Mouse (Mus musculus): ENCODE measurements at regions not wholly inside any gene's neighbourhood (a gene's known extent, or its start where the extent isn't known, plus 50 kb on each side); places are given as distances from the start of the nearest gene placed in this dataset.

GRCm38 (mm10) chr12:9355512-9355911 lies 214.4 kb upstream of the Osr1 start:
- intact Hi-C loops (cut with DNase I) = no loop called here
- DNase-seq (ENCODE audit: low spot score) = no peak

GRCm38 (mm10) chr12:9357856-9358255 lies 212.1 kb upstream of the Osr1 start:
- no peak for DNase-seq (ENCODE audit: low spot score)
- intact Hi-C loops (cut with DNase I) = no loop called here

- intact Hi-C loops (cut with DNase I) = no loop called here
- DNase-seq (ENCODE audit: low spot score) = no peak
Observed at GRCm38 (mm10) chr12:9358872-9359271, 211.0 kb upstream of the Osr1 start.

- no peak for DNase-seq (ENCODE audit: low spot score)
- intact Hi-C loops (cut with DNase I) = no loop called here
Observed at GRCm38 (mm10) chr12:9365931-9366330, 204.0 kb upstream of the Osr1 start.

GRCm38 (mm10) chr12:9368682-9369081 lies 201.2 kb upstream of the Osr1 start:
- intact Hi-C loops (cut with DNase I) = no loop called here

GRCm38 (mm10) chr12:9401956-9402355 lies 168.0 kb upstream of the Osr1 start:
- DNase-seq (ENCODE audit: low spot score) = no peak
- intact Hi-C loops (cut with DNase I) = no loop called here

More at GRCm38 (mm10) chr12:9368682-9369081, 201.2 kb upstream of the Osr1 start:
- no peak for DNase-seq (ENCODE audit: low spot score)

- intact Hi-C loops (cut with DNase I) = no loop called here
Observed at GRCm38 (mm10) chr12:9404981-9405380, 164.9 kb upstream of the Osr1 start.

GRCm38 (mm10) chr12:9419311-9419710 lies 150.6 kb upstream of the Osr1 start:
- intact Hi-C loops (cut with DNase I) = no loop called here
- DNase-seq (ENCODE audit: low spot score) = no peak

More at GRCm38 (mm10) chr12:9404981-9405380, 164.9 kb upstream of the Osr1 start:
- no peak for DNase-seq (ENCODE audit: low spot score)

- no peak for DNase-seq (ENCODE audit: low spot score)
- intact Hi-C loops (cut with DNase I) = no loop called here
Observed at GRCm38 (mm10) chr12:9430656-9431055, 139.3 kb upstream of the Osr1 start.

GRCm38 (mm10) chr12:9438575-9439161 lies 131.2 kb upstream of the Osr1 start:
- intact Hi-C loops (cut with DNase I) = no loop called here
- DNase-seq (ENCODE audit: low spot score) = peak; percentile 6

GRCm38 (mm10) chr12:9450620-9451019 lies 119.3 kb upstream of the Osr1 start:
- peak; percentile 34 for DNase-seq (ENCODE audit: low spot score)
- intact Hi-C loops (cut with DNase I) = no loop called here

GRCm38 (mm10) chr12:9460193-9460592 lies 109.7 kb upstream of the Osr1 start:
- intact Hi-C loops (cut with DNase I) = no loop called here
- no peak for DNase-seq (ENCODE audit: low spot score)

- DNase-seq (ENCODE audit: low spot score) = no peak
- intact Hi-C loops (cut with DNase I) = no loop called here
Observed at GRCm38 (mm10) chr12:9469655-9470470, 100.1 kb upstream of the Osr1 start.

- DNase-seq (ENCODE audit: low spot score) = no peak
- intact Hi-C loops (cut with DNase I) = no loop called here
Observed at GRCm38 (mm10) chr12:9475836-9476235, 94.1 kb upstream of the Osr1 start.

GRCm38 (mm10) chr12:9478201-9478600 lies 91.7 kb upstream of the Osr1 start:
- no peak for DNase-seq (ENCODE audit: low spot score)
- intact Hi-C loops (cut with DNase I) = no loop called here

GRCm38 (mm10) chr12:9487674-9488413 lies 82.1 kb upstream of the Osr1 start:
- intact Hi-C loops (cut with DNase I) = no loop called here

GRCm38 (mm10) chr12:9513926-9514325 lies 56.0 kb upstream of the Osr1 start:
- no peak for DNase-seq (ENCODE audit: low spot score)
- intact Hi-C loops (cut with DNase I) = no loop called here

More at GRCm38 (mm10) chr12:9487674-9488413, 82.1 kb upstream of the Osr1 start:
- DNase-seq (ENCODE audit: low spot score) = no peak

- no peak for DNase-seq (ENCODE audit: low spot score)
- intact Hi-C loops (cut with DNase I) = no loop called here
Observed at GRCm38 (mm10) chr12:9518782-9519181, 51.1 kb upstream of the Osr1 start.

GRCm38 (mm10) chr12:9519346-9519745 lies 50.6 kb upstream of the Osr1 start:
- DNase-seq (ENCODE audit: low spot score) = no peak

More at GRCm38 (mm10) chr12:9519346-9519745, 50.6 kb upstream of the Osr1 start:
- intact Hi-C loops (cut with DNase I) = no loop called here

Data from heart, postnatal 25 days (tissue).